Comparison of ENCODE assay signal across 8 mouse cellular contexts in the genomic region with DNA sequence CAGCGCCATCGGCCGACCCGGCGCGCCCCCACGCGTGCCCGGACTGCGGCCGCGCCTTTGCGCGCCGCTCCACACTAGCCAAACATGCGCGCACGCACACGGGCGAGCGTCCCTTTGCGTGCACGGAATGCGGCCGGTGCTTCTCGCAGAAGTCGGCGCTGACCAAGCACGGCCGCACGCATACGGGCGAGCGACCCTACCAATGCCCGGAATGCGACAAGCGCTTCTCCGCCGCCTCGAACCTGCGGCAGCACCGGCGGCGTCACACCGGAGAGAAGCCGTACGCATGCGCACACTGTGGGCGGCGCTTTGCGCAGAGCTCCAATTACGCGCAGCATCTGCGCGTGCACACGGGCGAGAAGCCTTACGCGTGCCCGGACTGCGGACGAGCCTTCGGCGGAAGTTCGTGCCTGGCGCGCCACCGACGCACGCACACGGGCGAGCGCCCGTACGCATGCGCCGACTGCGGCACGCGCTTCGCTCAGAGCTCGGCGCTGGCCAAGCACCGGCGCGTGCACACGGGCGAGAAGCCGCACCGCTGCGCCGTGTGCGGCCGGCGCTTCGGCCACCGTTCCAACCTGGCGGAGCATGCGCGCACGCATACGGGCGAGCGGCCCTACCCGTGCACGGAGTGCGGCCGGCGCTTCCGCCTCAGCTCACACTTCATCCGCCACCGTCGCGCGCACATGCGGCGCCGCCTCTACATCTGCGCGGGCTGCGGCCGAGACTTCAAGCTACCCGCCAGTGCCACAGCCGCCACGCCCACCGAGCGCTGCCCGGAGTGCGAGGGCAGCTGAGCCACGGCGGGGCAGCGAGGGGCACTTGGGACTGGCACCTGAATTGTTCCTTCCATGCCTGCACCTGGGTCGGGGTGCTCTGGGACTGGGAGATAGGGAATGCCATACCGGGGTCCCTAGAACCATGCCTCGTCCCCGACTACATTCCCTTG. TPM values are rescaled to one million over a fixed set of nuclear protein-coding genes. Genes with fewer than 3 reads are reported as not detected.
DNase-seq lines count a peak whose midpoint lies in the region; ATAC-seq and TF ChIP-seq lines count a peak whose summit lies in the region.

No protein-coding gene starts in this region.

- H3K4me3 ChIP-seq in ES-Bruce4 (ENCODE audit: low read depth, low read length), result peak overlapping the region; percentile 70
- peak overlapping the region; percentile 57 for H3K4me3 ChIP-seq in forebrain, embryonic 13.5 days
- peak overlapping the region; percentile 74 for H3K4me3 ChIP-seq in liver, embryonic 16.5 days (ENCODE audit: low read depth, low read length)
- peak overlapping the region; percentile 56 for H3K4me3 ChIP-seq in neural tube, embryonic 12.5 days
- peak overlapping the region; percentile 55 for H3K4me3 ChIP-seq in stomach, postnatal 0 days (ENCODE audit: low read depth, low read length)

- WGBS in forebrain, embryonic 13.5 days, result under 1% methylated on average over 124 of the region's 136 CpGs
- WGBS in liver, embryonic 16.5 days (ENCODE audit: insufficient replicate concordance), result under 1% methylated on average over 135 of the region's 136 CpGs
- WGBS in neural tube, embryonic 12.5 days, result under 1% methylated on average over 136 of the region's 136 CpGs
- WGBS in stomach, postnatal 0 days, result under 1% methylated on average over 131 of the region's 136 CpGs

- TF ChIP-seq EP300 in ES-Bruce4 (IDR thresholded peaks at IDR 0.05; ENCODE audit: insufficient read depth, low read depth, low read length), result 0 out of 2 replicates have a peak, but pooled peaks have one; percentile 19
- no peak for TF ChIP-seq EP300 in stomach, postnatal 0 days (optimal IDR thresholded peaks at IDR 0.05)

- no peaks in the 10 kb centered on the region for H3K9me3 ChIP-seq in ES-Bruce4 (replicated peaks; ENCODE audit: control insufficient read depth, insufficient read depth, low read length, poor library complexity, severe bottlenecking)
- H3K9me3 ChIP-seq in forebrain, embryonic 13.5 days (replicated peaks), result no peaks in the 10 kb centered on the region
- H3K9me3 ChIP-seq in liver, embryonic 16.5 days (replicated peaks; ENCODE audit: control insufficient read depth, low read length), result no peaks in the 10 kb centered on the region
- no peaks in the 10 kb centered on the region for H3K9me3 ChIP-seq in neural tube, embryonic 12.5 days
- no peaks in the 10 kb centered on the region for H3K9me3 ChIP-seq in stomach, postnatal 0 days (ENCODE audit: control insufficient read depth, low read length)

- TF ChIP-seq CTCF in ES-Bruce4 (IDR thresholded peaks at IDR 0.05; ENCODE audit: low read depth, low read length), result no peak
- no peak for TF ChIP-seq CTCF in stomach, postnatal 0 days (IDR thresholded peaks at IDR 0.05; ENCODE audit: low read depth)

- intact Hi-C loops in heart, postnatal 10 days (cut with DNase I), result no loop called here

- DNase-seq in heart, postnatal 10 days, result peak; percentile 95 to 96
- peak; percentile 97 to 98 for DNase-seq in kidney, postnatal 4 days
- DNase-seq in stomach, postnatal 0 days (ENCODE audit: low spot score), result peak; percentile 95

- peak overlapping the region; percentile 52 for H3K9ac ChIP-seq in ES-Bruce4 (ENCODE audit: low read depth, poor library complexity, severe bottlenecking)
- H3K9ac ChIP-seq in forebrain, embryonic 13.5 days, result peak overlapping the region; percentile 70
- H3K9ac ChIP-seq in liver, embryonic 16.5 days (ENCODE audit: low read depth, low read length), result peak overlapping the region; percentile 75
- peak overlapping the region; percentile 66 for H3K9ac ChIP-seq in neural tube, embryonic 12.5 days
- peak overlapping the region; percentile 65 for H3K9ac ChIP-seq in stomach, postnatal 0 days (ENCODE audit: low read length)

- peak overlapping the region; percentile 73 for H3K4me2 ChIP-seq in forebrain, embryonic 13.5 days
- H3K4me2 ChIP-seq in liver, embryonic 16.5 days (ENCODE audit: low read depth, low read length), result peak overlapping the region; percentile 99
- peak overlapping the region; percentile 86 for H3K4me2 ChIP-seq in neural tube, embryonic 12.5 days (replicated peaks)
- H3K4me2 ChIP-seq in stomach, postnatal 0 days (replicated peaks; ENCODE audit: low read depth), result peak overlapping the region; percentile 87

- peak overlapping the region; percentile 70 for H3K27ac ChIP-seq in ES-Bruce4 (ENCODE audit: insufficient read depth, low read length)
- H3K27ac ChIP-seq in forebrain, embryonic 13.5 days, result peak overlapping the region; percentile 91
- H3K27ac ChIP-seq in liver, embryonic 16.5 days (ENCODE audit: low read length), result peak overlapping the region; percentile 90
- peak overlapping the region; percentile 76 for H3K27ac ChIP-seq in neural tube, embryonic 12.5 days
- peak overlapping the region; percentile 86 for H3K27ac ChIP-seq in stomach, postnatal 0 days (replicated peaks)

- no peaks in the 10 kb centered on the region for H3K27me3 ChIP-seq in ES-Bruce4 (ENCODE audit: control insufficient read depth, insufficient read depth, low read length, poor library complexity, severe bottlenecking)
- H3K27me3 ChIP-seq in forebrain, embryonic 13.5 days, result no peaks in the 10 kb centered on the region
- no peaks in the 10 kb centered on the region for H3K27me3 ChIP-seq in liver, embryonic 16.5 days (ENCODE audit: control insufficient read depth, insufficient read depth, low read depth, low read length)
- no peaks in the 10 kb centered on the region for H3K27me3 ChIP-seq in neural tube, embryonic 12.5 days (replicated peaks)
- no peaks in the 10 kb centered on the region for H3K27me3 ChIP-seq in stomach, postnatal 0 days (ENCODE audit: control insufficient read depth, insufficient read depth, low read length)

- H3K4me1 ChIP-seq in ES-Bruce4 (ENCODE audit: control insufficient read depth, insufficient read depth, low read length), result peaks cover 2% of the 10 kb centered on the region
- peaks cover 20% of the 10 kb centered on the region for H3K4me1 ChIP-seq in forebrain, embryonic 13.5 days
- peaks cover 28% of the 10 kb centered on the region for H3K4me1 ChIP-seq in liver, embryonic 16.5 days (ENCODE audit: control insufficient read depth, low read depth, low read length)
- H3K4me1 ChIP-seq in neural tube, embryonic 12.5 days, result peaks cover 12% of the 10 kb centered on the region
- H3K4me1 ChIP-seq in stomach, postnatal 0 days (replicated peaks; ENCODE audit: control insufficient read depth, insufficient read depth), result peaks cover 3% of the 10 kb centered on the region

- peaks cover 23% of the 10 kb centered on the region for H3K36me3 ChIP-seq in ES-Bruce4 (ENCODE audit: control insufficient read depth, insufficient read depth, low read length, poor library complexity, severe bottlenecking)
- peaks cover 38% of the 10 kb centered on the region for H3K36me3 ChIP-seq in forebrain, embryonic 13.5 days (ENCODE audit: poor library complexity, severe bottlenecking)
- no peaks in the 10 kb centered on the region; the same call in 1 of the 2 replicates for H3K36me3 ChIP-seq in liver, embryonic 16.5 days (ENCODE audit: control insufficient read depth, insufficient read depth)
- peaks cover 19% of the 10 kb centered on the region for H3K36me3 ChIP-seq in neural tube, embryonic 12.5 days
- peaks cover 7% of the 10 kb centered on the region; the same call in 1 of the 2 replicates for H3K36me3 ChIP-seq in stomach, postnatal 0 days (ENCODE audit: control insufficient read depth, insufficient read depth, low read length)

- TF ChIP-seq POLR2A in ES-Bruce4 (IDR thresholded peaks at IDR 0.05; ENCODE audit: insufficient read depth, low read length), result peak; percentile 74

- ATAC-seq in cerebellum, adult (ENCODE audit: insufficient number of reproducible peaks, low FRiP score, low TSS enrichment), result peak; percentile 83
- ATAC-seq in forebrain, embryonic 13.5 days, result peak; percentile 94
- peak; percentile 91 for ATAC-seq in liver, embryonic 16.5 days (ENCODE audit: low read depth)
- peak; percentile 92 for ATAC-seq in neural tube, embryonic 12.5 days (ENCODE audit: low FRiP score, low read depth)
- peak; percentile 95 for ATAC-seq in stomach, postnatal 0 days (ENCODE audit: low FRiP score, low TSS enrichment)

RNA-seq across cellular contexts. Expression of a gene that starts 6.4 kb away (rescaled TPM):
- 133 and 135 TPM in 2 replicates for polyA plus RNA-seq in ES-Bruce4 (2011; ENCODE audit: insufficient read depth, insufficient read length, low read depth, missing spikeins)
- 224 and 229 TPM in 2 replicates for polyA plus RNA-seq in forebrain, embryonic 13.5 days (2015; fragmentation: Nextera tagmentation; extraction: Ambion mirVana)
- total RNA-seq in heart, postnatal 10 days (2021), result 10 to 100 TPM; 45.2 to 48.5 TPM
- polyA plus RNA-seq in liver, embryonic 16.5 days (2015; fragmentation: Nextera tagmentation; extraction: Ambion mirVana), result 79.8 and 83.4 TPM in 2 replicates
- polyA plus RNA-seq in neural tube, embryonic 12.5 days (2016; fragmentation: Nextera tagmentation; extraction: Ambion mirVana), result 130 and 144 TPM in 2 replicates
- polyA plus RNA-seq in stomach, postnatal 0 days (2015; fragmentation: Nextera tagmentation; extraction: Ambion mirVana), result 79.8 and 84.5 TPM in 2 replicates

RNA-seq across cellular contexts. Expression of a gene that starts 10.0 kb away (rescaled TPM):
- polyA plus RNA-seq in ES-Bruce4 (2011; ENCODE audit: insufficient read depth, insufficient read length, low read depth, missing spikeins), result 8.2 and 8.7 TPM in 2 replicates
- polyA plus RNA-seq in forebrain, embryonic 13.5 days (2015; fragmentation: Nextera tagmentation; extraction: Ambion mirVana), result 53.9 and 54.2 TPM in 2 replicates
- 10 to 100 TPM; 14.3 to 15.9 TPM for total RNA-seq in heart, postnatal 10 days (2021)
- 11.0 and 13.8 TPM in 2 replicates for polyA plus RNA-seq in liver, embryonic 16.5 days (2015; fragmentation: Nextera tagmentation; extraction: Ambion mirVana)
- polyA plus RNA-seq in neural tube, embryonic 12.5 days (2016; fragmentation: Nextera tagmentation; extraction: Ambion mirVana), result 58.1 and 61.9 TPM in 2 replicates
- 27.3 and 29.6 TPM in 2 replicates for polyA plus RNA-seq in stomach, postnatal 0 days (2015; fragmentation: Nextera tagmentation; extraction: Ambion mirVana)

RNA-seq across cellular contexts. Expression of a gene that starts 19.8 kb away (rescaled TPM):
- 77.5 and 80.3 TPM in 2 replicates for polyA plus RNA-seq in ES-Bruce4 (2011; ENCODE audit: insufficient read depth, insufficient read length, low read depth, missing spikeins)
- polyA plus RNA-seq in forebrain, embryonic 13.5 days (2015; fragmentation: Nextera tagmentation; extraction: Ambion mirVana), result 51.1 and 53.2 TPM in 2 replicates
- total RNA-seq in heart, postnatal 10 days (2021), result 10 to 100 TPM; 39.4 to 49.4 TPM
- 164 and 180 TPM in 2 replicates for polyA plus RNA-seq in liver, embryonic 16.5 days (2015; fragmentation: Nextera tagmentation; extraction: Ambion mirVana)
- polyA plus RNA-seq in neural tube, embryonic 12.5 days (2016; fragmentation: Nextera tagmentation; extraction: Ambion mirVana), result 65.2 and 73.1 TPM in 2 replicates
- polyA plus RNA-seq in stomach, postnatal 0 days (2015; fragmentation: Nextera tagmentation; extraction: Ambion mirVana), result 113 and 115 TPM in 2 replicates

RNA-seq across cellular contexts. Expression of a gene that starts 21.2 kb away (rescaled TPM):
- 210 and 229 TPM in 2 replicates for polyA plus RNA-seq in ES-Bruce4 (2011; ENCODE audit: insufficient read depth, insufficient read length, low read depth, missing spikeins)
- 31.8 and 33.4 TPM in 2 replicates for polyA plus RNA-seq in forebrain, embryonic 13.5 days (2015; fragmentation: Nextera tagmentation; extraction: Ambion mirVana)
- 10 to 100 TPM; 11.5 to 15.5 TPM for total RNA-seq in heart, postnatal 10 days (2021)
- 10.1 and 11.1 TPM in 2 replicates for polyA plus RNA-seq in liver, embryonic 16.5 days (2015; fragmentation: Nextera tagmentation; extraction: Ambion mirVana)
- polyA plus RNA-seq in neural tube, embryonic 12.5 days (2016; fragmentation: Nextera tagmentation; extraction: Ambion mirVana), result 30.1 and 32.8 TPM in 2 replicates
- polyA plus RNA-seq in stomach, postnatal 0 days (2015; fragmentation: Nextera tagmentation; extraction: Ambion mirVana), result 7.0 and 7.9 TPM in 2 replicates

RNA-seq across cellular contexts. Expression of a gene that starts 21.2 kb away (rescaled TPM):
- polyA plus RNA-seq in ES-Bruce4 (2011; ENCODE audit: insufficient read depth, insufficient read length, low read depth, missing spikeins), result 52.1 and 57.0 TPM in 2 replicates
- 68.9 and 73.1 TPM in 2 replicates for polyA plus RNA-seq in forebrain, embryonic 13.5 days (2015; fragmentation: Nextera tagmentation; extraction: Ambion mirVana)
- 1 to 10 TPM; 6.8 to 8.8 TPM for total RNA-seq in heart, postnatal 10 days (2021)
- polyA plus RNA-seq in liver, embryonic 16.5 days (2015; fragmentation: Nextera tagmentation; extraction: Ambion mirVana), result 5.7 and 5.9 TPM in 2 replicates
- polyA plus RNA-seq in neural tube, embryonic 12.5 days (2016; fragmentation: Nextera tagmentation; extraction: Ambion mirVana), result 67.6 and 68.9 TPM in 2 replicates
- polyA plus RNA-seq in stomach, postnatal 0 days (2015; fragmentation: Nextera tagmentation; extraction: Ambion mirVana), result 11.4 and 12.2 TPM in 2 replicates

Comparison
In these comparisons a context has a peak if more than half of its experiments do, and no peak if none do; other contexts are left out.
1. Peak in every context shown above with its lines: DNase-seq, ATAC-seq, H3K4me3 ChIP-seq and H3K27ac ChIP-seq.